Mouse (Mus musculus): ENCODE data around the gene Zbtb48. TPM values are rescaled to one million over a fixed set of nuclear protein-coding genes. Genes with fewer than 3 reads are reported as not detected.

Gene Zbtb48
- 13.7 TPM for polyA plus RNA-seq (2021)

GRCm38 (mm10) chr4:152027524-152027923 is at the start of gene Zbtb48:
Zbtb48 (minus strand) TSS chr4:152027671.
- in situ Hi-C loops (cut with MboI; ENCODE audit: low pct_unique_long_range_greater_than_20kb) = loop anchor here (5.0 kb wide), 1 partner anchor 45 kb away; no protein-coding TSS in a partner anchor
- DNase-seq (ENCODE audit: low read depth, low spot score) (no peak), ATAC-seq (peak; percentile 95)
- ChIA-PET POLR2A (no interaction called here), CTCF (interaction anchor here (0.6 to 1.6 kb wide), 3 partner anchors 34 to 76 kb away, joined by 3 to 6 read pairs (median 4); no protein-coding TSS in a partner anchor)
- no peak for TF ChIP-seq CTCF (IDR thresholded peaks at IDR 0.05)
- no peaks in the 10 kb centered on the region for H3K27me3 ChIP-seq

DNA sequence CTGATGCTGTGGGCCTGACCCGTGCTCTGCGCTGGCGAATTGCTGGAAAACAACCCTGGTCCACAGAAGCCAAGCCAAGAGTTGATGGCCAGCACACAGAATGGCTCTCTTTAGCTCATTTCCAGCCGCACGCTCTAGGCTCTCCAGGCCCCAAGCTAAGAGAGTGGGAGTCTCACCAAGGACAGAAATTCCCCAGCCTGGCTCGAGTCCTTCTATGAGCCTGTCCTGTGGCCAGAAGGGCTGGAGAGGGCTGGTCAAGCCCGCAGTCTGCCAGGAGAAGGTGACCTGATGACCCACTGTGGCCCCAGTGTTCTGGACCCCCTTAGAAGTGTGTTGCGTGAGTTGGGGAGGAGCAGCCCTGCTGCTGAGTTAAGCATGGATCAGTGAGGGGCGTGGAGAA is 49.7 kb upstream of the Zbtb48 start:
- CTCF ChIA-PET = no interaction called here
- in situ Hi-C loops (cut with MboI; ENCODE audit: low pct_unique_long_range_greater_than_20kb) = no loop called here

GRCm38 (mm10) chr4:152074548-152074947 is 47.1 kb upstream of the Zbtb48 start:
- ChIA-PET POLR2A (no interaction called here), CTCF (no interaction called here)
- H3K27me3 ChIP-seq = no peaks in the 10 kb centered on the region
- in situ Hi-C loops (cut with MboI; ENCODE audit: low pct_unique_long_range_greater_than_20kb) = no loop called here
- DNase-seq (ENCODE audit: low read depth, low spot score) (no peak), ATAC-seq (no peak)
- TF ChIP-seq CTCF (IDR thresholded peaks at IDR 0.05) = no peak

More for the DNA sequence above, 49.7 kb upstream of the Zbtb48 start:
- no peaks in the 10 kb centered on the region for H3K27me3 ChIP-seq
- POLR2A ChIA-PET = no interaction called here
- no peak for TF ChIP-seq CTCF (IDR thresholded peaks at IDR 0.05)
- DNase-seq (ENCODE audit: low read depth, low spot score) (no peak), ATAC-seq (no peak)

GRCm38 (mm10) chr4:152073715-152074114 is 46.2 kb upstream of the Zbtb48 start:
- no peak for ATAC-seq
- POLR2A ChIA-PET = no interaction called here
- CTCF ChIA-PET = no interaction called here
- DNase-seq (ENCODE audit: low read depth, low spot score) = no peak
- no peak for TF ChIP-seq CTCF (IDR thresholded peaks at IDR 0.05)
- H3K27me3 ChIP-seq = no peaks in the 10 kb centered on the region
- in situ Hi-C loops (cut with MboI; ENCODE audit: low pct_unique_long_range_greater_than_20kb) = no loop called here

DNA sequence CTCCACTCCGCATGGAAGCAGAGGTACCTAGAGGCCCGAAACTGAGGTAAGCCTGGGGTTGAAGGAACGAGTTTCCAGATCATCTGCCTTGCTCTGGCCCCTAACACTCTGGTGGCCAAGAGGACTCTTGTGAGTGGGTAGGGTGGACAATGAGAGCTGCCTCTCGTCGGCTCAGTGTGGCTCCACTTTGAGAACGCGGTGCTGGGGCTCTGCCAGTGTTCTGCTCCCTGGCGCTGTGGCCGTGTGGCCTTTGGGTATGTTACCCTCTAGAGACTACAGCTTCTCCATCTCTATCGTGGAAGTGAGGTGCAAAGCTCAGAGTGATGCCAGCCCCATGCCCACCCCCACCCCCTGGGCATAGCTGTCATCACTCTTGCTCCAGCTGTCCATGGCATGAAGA is 45.2 kb upstream of the Zbtb48 start:
- ChIA-PET POLR2A (no interaction called here), CTCF (no interaction called here)
- in situ Hi-C loops (cut with MboI; ENCODE audit: low pct_unique_long_range_greater_than_20kb) = no loop called here
- H3K27me3 ChIP-seq = no peaks in the 10 kb centered on the region
- ATAC-seq (no peak), DNase-seq (ENCODE audit: low read depth, low spot score) (no peak)
- TF ChIP-seq CTCF (IDR thresholded peaks at IDR 0.05) = no peak

DNA sequence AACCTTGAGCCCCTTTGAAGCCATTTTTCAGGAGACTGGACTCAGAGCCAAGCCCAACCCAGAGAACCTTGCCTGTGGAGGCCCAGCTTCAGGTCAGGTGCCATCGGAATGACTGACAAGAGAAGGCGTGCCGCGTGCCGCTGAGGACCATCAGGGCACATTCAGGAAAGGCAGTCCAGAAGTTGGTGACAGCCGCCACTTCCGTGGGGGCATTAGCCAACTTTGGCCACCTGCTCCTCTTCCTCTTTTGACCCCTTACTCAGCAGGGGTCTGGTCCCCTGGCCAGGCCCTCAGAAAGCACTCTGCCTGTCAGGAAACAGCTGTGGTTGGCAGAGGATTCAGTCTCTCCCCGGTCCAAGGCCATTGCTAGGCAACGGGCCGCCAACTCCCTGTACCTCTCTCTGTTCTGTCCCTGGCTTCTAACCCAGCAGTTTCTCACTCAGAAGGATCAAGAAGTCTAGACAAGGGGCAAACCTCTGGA is 44.7 kb upstream of the Zbtb48 start, which contains the start of gene Plekhg5:
Gene Plekhg5 (plus strand): TSS at position 378 of the 481 bp plus-strand sequence.
- ChIA-PET CTCF (no interaction called here), POLR2A (no interaction called here)
- DNase-seq (ENCODE audit: low read depth, low spot score) = no peak
- ATAC-seq = no peak
- no peak for TF ChIP-seq CTCF (IDR thresholded peaks at IDR 0.05)
- in situ Hi-C loops (cut with MboI; ENCODE audit: low pct_unique_long_range_greater_than_20kb) = no loop called here
- H3K27me3 ChIP-seq = no peaks in the 10 kb centered on the region

GRCm38 (mm10) chr4:152070494-152071396 is 43.3 kb upstream of the Zbtb48 start:
- in situ Hi-C loops (cut with MboI; ENCODE audit: low pct_unique_long_range_greater_than_20kb) = no loop called here
- ChIA-PET POLR2A (no interaction called here), CTCF (interaction anchor here (0.6 kb wide), 1 partner anchor 32 kb away, joined by 3 read pairs; no protein-coding TSS in a partner anchor)
- ATAC-seq = no peak
- no peak for DNase-seq (ENCODE audit: low read depth, low spot score)
- H3K27me3 ChIP-seq = no peaks in the 10 kb centered on the region
- TF ChIP-seq CTCF (IDR thresholded peaks at IDR 0.05) = no peak

GRCm38 (mm10) chr4:152069245-152069644 is 41.8 kb upstream of the Zbtb48 start:
- DNase-seq (ENCODE audit: low read depth, low spot score) = no peak
- no peak for TF ChIP-seq CTCF (IDR thresholded peaks at IDR 0.05)
- in situ Hi-C loops (cut with MboI; ENCODE audit: low pct_unique_long_range_greater_than_20kb) = no loop called here
- ChIA-PET POLR2A (no interaction called here), CTCF (no interaction called here)
- no peak for ATAC-seq
- no peaks in the 10 kb centered on the region for H3K27me3 ChIP-seq

- no peak for TF ChIP-seq CTCF (IDR thresholded peaks at IDR 0.05)
- POLR2A ChIA-PET = no interaction called here
- no peaks in the 10 kb centered on the region for H3K27me3 ChIP-seq
- no peak for ATAC-seq
- in situ Hi-C loops (cut with MboI; ENCODE audit: low pct_unique_long_range_greater_than_20kb) = no loop called here
- peak; percentile 42 for DNase-seq (ENCODE audit: low read depth, low spot score)
- CTCF ChIA-PET = interaction anchor here (1.1 kb wide), 1 partner anchor 10 kb away, joined by 3 read pairs; no protein-coding TSS in a partner anchor
Measured at GRCm38 (mm10) chr4:152068166-152068724, 40.8 kb upstream of the Zbtb48 start.

DNA sequence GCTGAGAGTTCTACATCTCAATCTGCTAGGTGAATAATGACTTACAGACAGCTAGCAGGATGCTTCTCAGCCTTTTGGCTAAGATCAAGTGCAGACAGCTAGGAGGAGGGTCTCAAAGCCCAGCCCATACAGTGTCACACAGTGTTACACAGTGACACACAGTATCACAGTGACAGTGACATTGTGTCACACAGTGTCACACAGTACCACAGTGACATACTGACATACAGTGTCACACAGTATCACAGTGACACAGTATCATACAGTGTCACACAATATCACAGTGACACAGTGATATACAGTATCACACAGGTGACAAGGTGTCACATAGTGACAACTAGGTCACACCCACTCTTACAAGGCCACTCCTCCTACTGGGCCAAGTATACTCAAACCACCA is 39.8 kb upstream of the Zbtb48 start:
- TF ChIP-seq CTCF (IDR thresholded peaks at IDR 0.05) = no peak
- no peaks in the 10 kb centered on the region for H3K27me3 ChIP-seq
- ChIA-PET CTCF (no interaction called here), POLR2A (no interaction called here)
- ATAC-seq (no peak), DNase-seq (ENCODE audit: low read depth, low spot score) (no peak)
- in situ Hi-C loops (cut with MboI; ENCODE audit: low pct_unique_long_range_greater_than_20kb) = no loop called here
